16 mouse cellular contexts compared by ENCODE assay signal in the genomic region with DNA sequence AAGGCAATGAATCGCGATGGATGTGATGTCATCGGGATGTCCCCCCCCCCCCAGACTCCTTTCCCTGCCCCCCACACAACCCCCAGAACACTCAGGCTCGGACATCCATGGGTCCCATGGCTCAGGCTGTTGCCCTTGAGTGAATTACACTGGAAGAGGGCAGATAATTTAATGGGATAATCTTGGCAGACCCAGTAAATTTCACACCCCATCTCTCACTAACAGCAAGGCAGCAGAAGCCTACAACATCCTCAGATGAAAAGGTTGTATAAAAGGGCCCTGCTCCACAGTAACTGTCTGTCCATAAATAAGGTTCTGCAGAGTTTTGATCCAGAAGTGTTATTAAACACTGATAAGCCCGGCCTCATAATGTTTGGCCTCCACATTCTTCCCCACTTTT. TPM values are rescaled to one million over a fixed set of nuclear protein-coding genes. Genes with fewer than 3 reads are reported as not detected.
DNase-seq lines count a peak whose midpoint lies in the region; ATAC-seq and TF ChIP-seq lines count a peak whose summit lies in the region.
"Had no signal": no experiment of that assay in that cellular context is flagged by ENCODE, and none has a peak within 500 bp of the region (broad histone marks: within the 10 kb centered on the region; RNA-seq: fewer than 3 reads in every experiment).

No protein-coding gene starts in this region.

- H3K4me2 ChIP-seq in kidney, embryonic 16.5 days (replicated peaks; ENCODE audit: low read depth, low read length): no peak overlapping the region
- no peak overlapping the region for H3K4me2 ChIP-seq in embryonic facial prominence, embryonic 12.5 days (replicated peaks)
- H3K4me2 ChIP-seq in embryonic facial prominence, embryonic 14.5 days (ENCODE audit: low read depth, low read length): peak overlapping the region; percentile 16; the same call in 1 of the 2 replicates
- H3K4me2 ChIP-seq: liver, embryonic 11.5 days; midbrain, embryonic 12.5 days; neural tube, embryonic 15.5 days had no signal

- H3K4me3 ChIP-seq in kidney, embryonic 16.5 days (ENCODE audit: low read length): no peak overlapping the region
- H3K4me3 ChIP-seq in embryonic facial prominence, embryonic 12.5 days: no peak overlapping the region
- no peak overlapping the region for H3K4me3 ChIP-seq in embryonic facial prominence, embryonic 14.5 days (ENCODE audit: low read depth, low read length)
- H3K4me3 ChIP-seq in thymus, adult 2 months (ENCODE audit: control insufficient read depth, insufficient read depth, low read length): no peak overlapping the region
- H3K4me3 ChIP-seq: midbrain, embryonic 12.5 days; myocyte; neural tube, embryonic 15.5 days had no signal

- peak overlapping the region; percentile 56 for H3K27ac ChIP-seq in kidney, embryonic 16.5 days (ENCODE audit: low read length)
- 0 out of 2 replicates have a peak overlapping the region, but pooled peaks have one; percentile 26 for H3K27ac ChIP-seq in embryonic facial prominence, embryonic 12.5 days
- peak overlapping the region; percentile 35; the same call in 1 of the 2 replicates for H3K27ac ChIP-seq in embryonic facial prominence, embryonic 14.5 days (replicated peaks; ENCODE audit: low read depth, low read length)
- H3K27ac ChIP-seq in thymus, adult 2 months (ENCODE audit: control insufficient read depth, insufficient read depth, low read length): no peak overlapping the region
- H3K27ac ChIP-seq: macrophage; midbrain, embryonic 12.5 days; neural tube, embryonic 15.5 days had no signal

- no peak for TF ChIP-seq CTCF in thymus, adult 2 months (IDR thresholded peaks at IDR 0.05; ENCODE audit: borderline replicate concordance, control insufficient read depth, extremely low read depth, insufficient read depth, low read length, poor library complexity)

- H3K36me3 ChIP-seq in kidney, embryonic 16.5 days (ENCODE audit: insufficient read depth, low read length): no peaks in the 10 kb centered on the region
- no peaks in the 10 kb centered on the region for H3K36me3 ChIP-seq in embryonic facial prominence, embryonic 12.5 days
- no peaks in the 10 kb centered on the region for H3K36me3 ChIP-seq in embryonic facial prominence, embryonic 14.5 days (ENCODE audit: control insufficient read depth, insufficient read depth, low read length)
- no peaks in the 10 kb centered on the region for H3K36me3 ChIP-seq in thymus, adult 2 months (ENCODE audit: control insufficient read depth, insufficient read depth, low read length)
- H3K36me3 ChIP-seq: midbrain, embryonic 12.5 days; neural tube, embryonic 15.5 days had no signal

- H3K9ac ChIP-seq in kidney, embryonic 16.5 days (replicated peaks; ENCODE audit: low read length): no peak overlapping the region
- no peak overlapping the region for H3K9ac ChIP-seq in embryonic facial prominence, embryonic 12.5 days
- H3K9ac ChIP-seq in embryonic facial prominence, embryonic 14.5 days (ENCODE audit: low read depth, low read length): no peak overlapping the region
- H3K9ac ChIP-seq: midbrain, embryonic 12.5 days; neural tube, embryonic 15.5 days had no signal

- 0 out of 2 replicates have a peak, but pooled peaks have one; percentile 46 for ATAC-seq in kidney, embryonic 16.5 days (ENCODE audit: low FRiP score, low TSS enrichment)
- no peak for ATAC-seq in embryonic facial prominence, embryonic 12.5 days (ENCODE audit: insufficient number of reproducible peaks, insufficient read depth, low FRiP score, low TSS enrichment)
- no peak for ATAC-seq in embryonic facial prominence, embryonic 14.5 days (ENCODE audit: low read depth)

- WGBS in kidney, embryonic 16.5 days: 51% methylated on average over 5 of the region's 5 CpGs
- 51% methylated on average over 5 of the region's 5 CpGs for WGBS in embryonic facial prominence, embryonic 12.5 days
- WGBS in embryonic facial prominence, embryonic 14.5 days: 50% methylated on average over 5 of the region's 5 CpGs
- WGBS in thymus, adult 2 months: 87% methylated on average over 5 of the region's 5 CpGs

- no peak for DNase-seq in kidney, adult 18-20 months
- no peak for DNase-seq in embryonic facial prominence, embryonic 14.5 days (ENCODE audit: low spot score)
- peak; percentile 78 for DNase-seq in lung, postnatal 10 days
- DNase-seq in spleen, postnatal 36 days (ENCODE audit: low spot score in 2 of 2): no peak
- no peak for DNase-seq in thymus, adult 2 months
- DNase-seq: adrenal gland, postnatal 36 days; cerebellum, adult 2 months; gastrocnemius, postnatal 10 days; layer of hippocampus, postnatal 36 days had no signal

- H3K9me3 ChIP-seq in kidney, embryonic 16.5 days (ENCODE audit: low read length): no peaks in the 10 kb centered on the region
- no peaks in the 10 kb centered on the region for H3K9me3 ChIP-seq in embryonic facial prominence, embryonic 12.5 days
- H3K9me3 ChIP-seq in embryonic facial prominence, embryonic 14.5 days (ENCODE audit: control insufficient read depth, low read length): no peaks in the 10 kb centered on the region
- H3K9me3 ChIP-seq: midbrain, embryonic 12.5 days; neural tube, embryonic 15.5 days had no signal

- peaks cover 42% of the 10 kb centered on the region for H3K4me1 ChIP-seq in kidney, embryonic 16.5 days (ENCODE audit: insufficient read depth, low read length)
- H3K4me1 ChIP-seq in embryonic facial prominence, embryonic 12.5 days: peaks cover 66% of the 10 kb centered on the region
- H3K4me1 ChIP-seq in embryonic facial prominence, embryonic 14.5 days (ENCODE audit: control insufficient read depth, insufficient read depth, low read length): peaks cover 51% of the 10 kb centered on the region
- no peaks in the 10 kb centered on the region; the same call in 1 of the 2 replicates for H3K4me1 ChIP-seq in thymus, adult 2 months (replicated peaks; ENCODE audit: control insufficient read depth, insufficient read depth, low read length)

- H3K27me3 ChIP-seq in kidney, embryonic 16.5 days (ENCODE audit: insufficient read depth, low read length): no peaks in the 10 kb centered on the region
- no peaks in the 10 kb centered on the region for H3K27me3 ChIP-seq in embryonic facial prominence, embryonic 12.5 days
- H3K27me3 ChIP-seq in embryonic facial prominence, embryonic 14.5 days (replicated peaks; ENCODE audit: control insufficient read depth, insufficient read depth, low read length): no peaks in the 10 kb centered on the region
- 0 out of 2 replicates have a peak, but pooled peaks cover under 1% of the 10 kb centered on the region for H3K27me3 ChIP-seq in thymus, adult 2 months (ENCODE audit: control insufficient read depth, insufficient read depth, low read length)

- no peak for TF ChIP-seq POLR2A in thymus, adult 2 months (IDR thresholded peaks at IDR 0.05; ENCODE audit: control insufficient read depth, extremely low read depth, insufficient read depth, low read length, poor library complexity)

RNA-seq across cellular contexts. Expression of gene Ror1, which starts 6.3 kb away (rescaled TPM):
- 9.2 and 9.3 TPM in 2 replicates for polyA plus RNA-seq in kidney, embryonic 16.5 days (2015; fragmentation: Nextera tagmentation; extraction: Ambion mirVana)
- polyA plus RNA-seq in embryonic facial prominence, embryonic 12.5 days (2016; fragmentation: Nextera tagmentation; extraction: Ambion mirVana): 22.4 and 24.3 TPM in 2 replicates
- polyA plus RNA-seq in embryonic facial prominence, embryonic 14.5 days (2014; fragmentation: Nextera tagmentation; extraction: Ambion mirVana): 10.2 and 13.0 TPM in 2 replicates
- polyA plus RNA-seq in thymus, adult 2 months (2012; rRNA removed): 0.65 and 0.84 TPM in 2 replicates
- polyA plus RNA-seq: macrophage had no signal
